Mouse (Mus musculus): ENCODE results near the gene Phf24. TPM values are rescaled to one million over a fixed set of nuclear protein-coding genes. Genes with fewer than 3 reads are reported as not detected.
A peak's percentile ranks its signal among the peaks of the same experiment; 100 is the strongest.
"Not testable (repeated sequence)": the region's sequence is repeated elsewhere in the genome, so short reads cannot be mapped to it uniquely, and the experiment has no call there.

Phf24 gene
- polyA plus RNA-seq, 1 experiment from 2014 or later, result 6.1 TPM

GRCm38 (mm10) chr4:42969304-42969703 is 52.8 kb downstream of the Phf24 start, which contains the start of gene 1700022I11Rik:
Gene 1700022I11Rik, plus strand, starts transcription at chr4:42969604.
- no peak within 1 kb of the TSS for H3K4me2 ChIP-seq (replicated peaks; ENCODE audit: low read depth)
- H3K9ac ChIP-seq (ENCODE audit: low read length), result no peak within 1 kb of the TSS
- H3K27me3 ChIP-seq (ENCODE audit: control insufficient read depth, insufficient read depth, low read length), result no peaks in the 10 kb centered on the region
- H3K36me3 ChIP-seq (ENCODE audit: control insufficient read depth, insufficient read depth, low read length), result no peaks in the 10 kb centered on the region
- DNase-seq (ENCODE audit: low spot score), result no peak
- TF ChIP-seq EP300 (optimal IDR thresholded peaks at IDR 0.05) (no peak), CTCF (IDR thresholded peaks at IDR 0.05; ENCODE audit: low read depth) (no peak)
- H3K27ac ChIP-seq (replicated peaks), result no peak within 1 kb of the TSS
- no peaks in the 10 kb centered on the region for H3K9me3 ChIP-seq (ENCODE audit: control insufficient read depth, low read length)
- WGBS, result 85% methylated on average over 4 of the region's 4 CpGs
- no peaks in the 10 kb centered on the region for H3K4me1 ChIP-seq (replicated peaks; ENCODE audit: control insufficient read depth, insufficient read depth)
- no peak within 1 kb of the TSS for H3K4me3 ChIP-seq (ENCODE audit: low read depth, low read length)
- ATAC-seq (ENCODE audit: low FRiP score, low TSS enrichment), result no peak

DNA sequence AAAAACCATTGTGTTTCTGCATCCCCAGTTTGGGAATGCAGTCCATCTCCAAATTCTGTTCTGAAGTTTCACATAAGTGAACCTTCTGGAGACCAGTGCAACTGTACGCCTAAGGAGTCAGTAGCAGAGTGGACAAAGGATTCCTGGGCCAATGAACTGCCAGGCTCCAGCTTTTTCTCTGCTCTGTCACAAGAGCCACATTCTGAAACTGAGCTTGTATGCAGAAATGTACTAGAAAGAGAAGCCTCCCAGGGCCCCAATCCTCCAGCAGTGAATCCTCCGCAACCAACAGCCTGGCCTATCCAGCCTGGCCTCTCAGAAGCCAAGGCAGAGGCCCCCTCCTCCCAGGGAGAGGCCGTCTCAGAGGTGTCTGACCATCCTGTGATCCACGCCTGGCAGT is 56.5 kb downstream of the Phf24 start:
- Histone ChIP-seq H3K27ac (replicated peaks) (no peak overlapping the region), H3K4me1 (replicated peaks; ENCODE audit: control insufficient read depth, insufficient read depth) (no peaks in the 10 kb centered on the region), H3K27me3 (ENCODE audit: control insufficient read depth, insufficient read depth, low read length) (no peaks in the 10 kb centered on the region), H3K9me3 (ENCODE audit: control insufficient read depth, low read length) (no peaks in the 10 kb centered on the region), H3K9ac (ENCODE audit: low read length) (no peak overlapping the region), H3K4me3 (ENCODE audit: low read depth, low read length) (no peak overlapping the region), H3K36me3 (ENCODE audit: control insufficient read depth, insufficient read depth, low read length) (no peaks in the 10 kb centered on the region), H3K4me2 (replicated peaks; ENCODE audit: low read depth) (no peak overlapping the region)
- WGBS, result 74% methylated on average over 4 of the region's 4 CpGs
- DNase-seq (ENCODE audit: low spot score) (no peak), ATAC-seq (ENCODE audit: low FRiP score, low TSS enrichment) (no peak)
- TF ChIP-seq EP300 (optimal IDR thresholded peaks at IDR 0.05) (no peak), CTCF (IDR thresholded peaks at IDR 0.05; ENCODE audit: low read depth) (no peak)

- Histone ChIP-seq H3K4me1 (replicated peaks; ENCODE audit: control insufficient read depth, insufficient read depth) (no peaks in the 10 kb centered on the region), H3K9me3 (ENCODE audit: control insufficient read depth, low read length) (no peaks in the 10 kb centered on the region), H3K4me3 (ENCODE audit: low read depth, low read length) (no peak overlapping the region), H3K4me2 (replicated peaks; ENCODE audit: low read depth) (no peak overlapping the region), H3K9ac (ENCODE audit: low read length) (no peak overlapping the region), H3K36me3 (ENCODE audit: control insufficient read depth, insufficient read depth, low read length) (no peaks in the 10 kb centered on the region), H3K27me3 (ENCODE audit: control insufficient read depth, insufficient read depth, low read length) (no peaks in the 10 kb centered on the region), H3K27ac (replicated peaks) (no peak overlapping the region)
- no peak for DNase-seq (ENCODE audit: low spot score)
- ATAC-seq (ENCODE audit: low FRiP score, low TSS enrichment), result no peak
- no peak for TF ChIP-seq EP300 (optimal IDR thresholded peaks at IDR 0.05)
- no peak for TF ChIP-seq CTCF (IDR thresholded peaks at IDR 0.05; ENCODE audit: low read depth)
- WGBS, result 71% methylated on average over 5 of the region's 5 CpGs
Observed at GRCm38 (mm10) chr4:42973868-42974267, 57.4 kb downstream of the Phf24 start.

DNA sequence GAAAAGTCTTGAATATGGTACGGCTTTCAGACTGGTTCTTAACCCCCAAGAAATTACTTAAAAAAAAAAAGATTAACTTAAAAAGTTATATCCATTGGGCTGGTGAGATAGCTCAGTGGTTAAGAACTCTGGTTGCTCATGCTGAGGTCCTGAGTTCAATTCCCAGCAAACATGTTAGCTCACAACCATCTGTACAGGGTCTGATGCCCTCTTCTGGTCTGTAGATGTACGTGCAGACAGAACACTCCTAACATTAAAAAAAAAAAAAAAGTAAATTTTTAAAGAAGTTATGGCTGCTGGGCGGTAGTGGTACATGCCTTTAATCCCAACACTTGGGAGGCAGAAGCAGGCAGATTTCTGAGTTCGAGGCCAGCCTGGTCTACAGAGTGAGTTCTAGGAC is 61.6 kb downstream of the Phf24 start:
- WGBS, result 86% methylated on average over 4 of the region's 4 CpGs

DNA sequence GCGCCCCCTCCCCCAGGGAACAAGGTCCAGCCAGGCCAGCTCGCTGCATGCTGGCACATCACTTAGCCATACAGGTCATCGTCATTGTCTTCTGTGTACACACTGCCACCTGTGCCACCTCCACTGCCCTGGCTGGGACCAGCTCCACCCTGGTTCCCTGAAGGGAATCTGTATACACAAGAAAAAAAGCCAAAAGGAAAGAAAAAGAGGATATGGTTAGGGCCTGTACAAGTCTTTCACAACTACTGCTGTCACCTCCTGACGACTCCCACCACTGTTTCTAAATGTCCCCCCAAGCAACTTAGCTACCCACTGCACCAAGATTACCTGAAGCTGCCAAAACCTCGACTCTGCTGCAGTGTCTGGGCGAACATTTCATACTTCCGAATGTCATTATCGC is 64.0 kb downstream of the Phf24 start:
- not testable (repeated sequence) for H3K36me3 ChIP-seq (ENCODE audit: control insufficient read depth, insufficient read depth, low read length); H3K9ac ChIP-seq (ENCODE audit: low read length); H3K4me1 ChIP-seq (replicated peaks; ENCODE audit: control insufficient read depth, insufficient read depth); DNase-seq (ENCODE audit: low spot score); H3K27ac ChIP-seq (replicated peaks); H3K27me3 ChIP-seq (ENCODE audit: control insufficient read depth, insufficient read depth, low read length); H3K4me2 ChIP-seq (replicated peaks; ENCODE audit: low read depth); H3K4me3 ChIP-seq (ENCODE audit: low read depth, low read length); ATAC-seq (ENCODE audit: low FRiP score, low TSS enrichment); H3K9me3 ChIP-seq (ENCODE audit: control insufficient read depth, low read length)
- 88% methylated on average over 7 of the region's 8 CpGs for WGBS

More for the DNA sequence above, 61.6 kb downstream of the Phf24 start:
- TF ChIP-seq CTCF (IDR thresholded peaks at IDR 0.05; ENCODE audit: low read depth) (peak; percentile 47; the same call in 1 of the 2 replicates), EP300 (optimal IDR thresholded peaks at IDR 0.05) (no peak)
- Histone ChIP-seq H3K9ac (ENCODE audit: low read length) (no peak overlapping the region), H3K4me3 (ENCODE audit: low read depth, low read length) (no peak overlapping the region), H3K4me1 (replicated peaks; ENCODE audit: control insufficient read depth, insufficient read depth) (no peaks in the 10 kb centered on the region), H3K27me3 (ENCODE audit: control insufficient read depth, insufficient read depth, low read length) (no peaks in the 10 kb centered on the region), H3K27ac (replicated peaks) (no peak overlapping the region), H3K4me2 (replicated peaks; ENCODE audit: low read depth) (no peak overlapping the region), H3K36me3 (ENCODE audit: control insufficient read depth, insufficient read depth, low read length) (no peaks in the 10 kb centered on the region; the same call in 1 of the 2 replicates), H3K9me3 (ENCODE audit: control insufficient read depth, low read length) (no peaks in the 10 kb centered on the region)
- DNase-seq (ENCODE audit: low spot score) (no peak), ATAC-seq (ENCODE audit: low FRiP score, low TSS enrichment) (no peak)

DNA sequence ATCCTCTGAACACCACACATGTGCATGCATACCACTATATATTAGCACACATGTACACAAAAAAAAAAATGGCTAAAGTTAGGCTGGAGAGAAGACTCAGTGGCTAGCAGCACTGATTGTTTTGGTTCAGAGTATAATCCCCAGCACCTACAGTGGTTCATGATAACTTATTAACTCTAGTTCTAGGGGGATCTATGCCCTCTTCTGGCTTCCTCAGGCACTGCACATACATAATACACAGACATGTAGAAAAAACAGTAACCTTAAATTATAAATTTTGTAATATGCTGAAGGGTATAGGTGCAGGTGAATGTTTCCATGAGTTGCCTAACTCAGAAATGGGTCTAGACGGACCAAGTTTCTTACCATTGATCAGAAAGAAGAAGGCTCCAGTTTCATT is 71.8 kb downstream of the Phf24 start:
- H3K4me2 ChIP-seq (replicated peaks; ENCODE audit: low read depth), result no peak overlapping the region
- WGBS, result 67% methylated on average over 1 of the region's 1 CpGs

More for the DNA sequence above, 71.8 kb downstream of the Phf24 start:
- no peaks in the 10 kb centered on the region for H3K9me3 ChIP-seq (ENCODE audit: control insufficient read depth, low read length)
- H3K9ac ChIP-seq (ENCODE audit: low read length), result no peak overlapping the region
- no peaks in the 10 kb centered on the region for H3K27me3 ChIP-seq (ENCODE audit: control insufficient read depth, insufficient read depth, low read length)
- H3K4me1 ChIP-seq (replicated peaks; ENCODE audit: control insufficient read depth, insufficient read depth), result no peaks in the 10 kb centered on the region
- no peak for DNase-seq (ENCODE audit: low spot score)
- peaks cover 33% of the 10 kb centered on the region for H3K36me3 ChIP-seq (ENCODE audit: control insufficient read depth, insufficient read depth, low read length)
- no peak overlapping the region for H3K4me3 ChIP-seq (ENCODE audit: low read depth, low read length)
- H3K27ac ChIP-seq (replicated peaks), result no peak overlapping the region
- no peak for ATAC-seq (ENCODE audit: low FRiP score, low TSS enrichment)
- TF ChIP-seq CTCF (IDR thresholded peaks at IDR 0.05; ENCODE audit: low read depth), result peak; percentile 49
- no peak for TF ChIP-seq EP300 (optimal IDR thresholded peaks at IDR 0.05)

Other genes starting within 250 kb of the Phf24 start
- gene 4930578G10Rik, start 181.1 kb upstream of the Phf24 start, polyA plus RNA-seq (2015; fragmentation: Nextera tagmentation; extraction: Ambion mirVana), result 0.17 TPM in 1 of 2 replicates, not detected in the other
- gene Ccl19, start 160.1 kb upstream of the Phf24 start, polyA plus RNA-seq (2015; fragmentation: Nextera tagmentation; extraction: Ambion mirVana), result not detected in 2 replicates
- 30.2 and 31.7 TPM in 2 replicates for gene Ccl21a, start 142.7 kb upstream of the Phf24 start, polyA plus RNA-seq (2015; fragmentation: Nextera tagmentation; extraction: Ambion mirVana)
- not detected in 2 replicates for gene Fam205a1, start 62.8 kb upstream of the Phf24 start, polyA plus RNA-seq (2015; fragmentation: Nextera tagmentation; extraction: Ambion mirVana)
- 0.07 and 0.12 TPM in 2 replicates for gene Gm12394, start 59.9 kb upstream of the Phf24 start, polyA plus RNA-seq (2015; fragmentation: Nextera tagmentation; extraction: Ambion mirVana)
- gene Fam205c, start 42.4 kb upstream of the Phf24 start, polyA plus RNA-seq (2015; fragmentation: Nextera tagmentation; extraction: Ambion mirVana), result 0.11 TPM in 2 replicates
- gene Dnajb5, start 33.2 kb downstream of the Phf24 start, polyA plus RNA-seq (2015; fragmentation: Nextera tagmentation; extraction: Ambion mirVana), result 9.0 and 9.4 TPM in 2 replicates
- gene 1700022I11Rik, start 52.9 kb downstream of the Phf24 start, polyA plus RNA-seq (2015; fragmentation: Nextera tagmentation; extraction: Ambion mirVana), result 0.41 and 0.46 TPM in 2 replicates
- gene Vcp, start 83.8 kb downstream of the Phf24 start, polyA plus RNA-seq (2015; fragmentation: Nextera tagmentation; extraction: Ambion mirVana), result 280 and 282 TPM in 2 replicates
- gene Fancg, start 93.8 kb downstream of the Phf24 start, polyA plus RNA-seq (2015; fragmentation: Nextera tagmentation; extraction: Ambion mirVana), result 7.0 and 7.7 TPM in 2 replicates
- 10.3 and 11.0 TPM in 2 replicates for gene Pigo, start 109.2 kb downstream of the Phf24 start, polyA plus RNA-seq (2015; fragmentation: Nextera tagmentation; extraction: Ambion mirVana)
- gene Stoml2, start 115.0 kb downstream of the Phf24 start, polyA plus RNA-seq (2015; fragmentation: Nextera tagmentation; extraction: Ambion mirVana), result 151 and 157 TPM in 2 replicates
- gene Fam214b, start 129.6 kb downstream of the Phf24 start, polyA plus RNA-seq (2015; fragmentation: Nextera tagmentation; extraction: Ambion mirVana), result 9.0 and 10.0 TPM in 2 replicates
- gene Unc13b, start 142.3 kb downstream of the Phf24 start, polyA plus RNA-seq (2015; fragmentation: Nextera tagmentation; extraction: Ambion mirVana), result 3.2 and 4.5 TPM in 2 replicates

Measured in stomach, postnatal 0 days (tissue).